Comparison of ENCODE assay signal across 31 mouse cellular contexts in genomic region chr15:62374641-62375040, GRCm38 (mm10).
"Had no signal": no experiment of that assay in that cellular context is flagged by ENCODE, and none has a peak within 500 bp of the region (broad histone marks: within the 10 kb centered on the region; RNA-seq: fewer than 3 reads in every experiment).

No protein-coding gene starts in this region.

- H3K4me1 ChIP-seq: limb, embryonic 10.5 days; limb, embryonic 12.5 days; limb, embryonic 13.5 days; limb, embryonic 15.5 days; liver, embryonic 12.5 days; liver, embryonic 13.5 days; liver, embryonic 15.5 days; lung, embryonic 15.5 days; megakaryocyte, embryonic 14.5 days; midbrain, embryonic 10.5 days; midbrain, embryonic 12.5 days; midbrain, embryonic 13.5 days; midbrain, embryonic 15.5 days; neural tube, embryonic 12.5 days had no signal

- H3K27ac ChIP-seq: limb, embryonic 10.5 days; limb, embryonic 12.5 days; limb, embryonic 13.5 days; limb, embryonic 15.5 days; liver, embryonic 12.5 days; liver, embryonic 13.5 days; liver, embryonic 14.5 days; liver, embryonic 15.5 days; lung, embryonic 15.5 days; macrophage; midbrain, embryonic 10.5 days; midbrain, embryonic 12.5 days; midbrain, embryonic 13.5 days; midbrain, embryonic 15.5 days; neural tube, embryonic 12.5 days had no signal

- H3K9me3 ChIP-seq: limb, embryonic 10.5 days; limb, embryonic 12.5 days; limb, embryonic 13.5 days; limb, embryonic 15.5 days; liver, embryonic 12.5 days; liver, embryonic 13.5 days; liver, embryonic 15.5 days; lung, embryonic 15.5 days; megakaryocyte, embryonic 14.5 days; midbrain, embryonic 10.5 days; midbrain, embryonic 12.5 days; midbrain, embryonic 13.5 days; midbrain, embryonic 15.5 days; neural tube, embryonic 12.5 days had no signal

- H3K4me2 ChIP-seq: limb, embryonic 12.5 days; limb, embryonic 13.5 days; limb, embryonic 15.5 days; liver, embryonic 11.5 days; liver, embryonic 12.5 days; liver, embryonic 13.5 days; liver, embryonic 15.5 days; lung, embryonic 14.5 days; lung, embryonic 15.5 days; midbrain, embryonic 11.5 days; midbrain, embryonic 12.5 days; midbrain, embryonic 13.5 days; midbrain, embryonic 15.5 days; neural tube, embryonic 12.5 days had no signal

- H3K27me3 ChIP-seq: limb, embryonic 12.5 days; limb, embryonic 13.5 days; limb, embryonic 15.5 days; liver, embryonic 12.5 days; liver, embryonic 13.5 days; liver, embryonic 15.5 days; lung, embryonic 15.5 days; megakaryocyte, embryonic 14.5 days; midbrain, embryonic 12.5 days; midbrain, embryonic 13.5 days; midbrain, embryonic 15.5 days; neural tube, embryonic 12.5 days had no signal

- H3K9ac ChIP-seq: limb, embryonic 12.5 days; limb, embryonic 13.5 days; limb, embryonic 15.5 days; liver, embryonic 12.5 days; liver, embryonic 13.5 days; liver, embryonic 14.5 days; liver, embryonic 15.5 days; liver, postnatal 0 days; lung, embryonic 14.5 days; lung, embryonic 15.5 days; midbrain, embryonic 12.5 days; midbrain, embryonic 13.5 days; midbrain, embryonic 15.5 days; neural tube, embryonic 12.5 days had no signal

- H3K4me3 ChIP-seq: limb, embryonic 10.5 days; limb, embryonic 12.5 days; limb, embryonic 13.5 days; limb, embryonic 15.5 days; liver, embryonic 12.5 days; liver, embryonic 13.5 days; liver, embryonic 15.5 days; lung, embryonic 15.5 days; megakaryocyte, embryonic 14.5 days; midbrain, embryonic 10.5 days; midbrain, embryonic 12.5 days; midbrain, embryonic 13.5 days; midbrain, embryonic 15.5 days; neural tube, embryonic 12.5 days had no signal

- H3K36me3 ChIP-seq: limb, embryonic 10.5 days; limb, embryonic 12.5 days; limb, embryonic 13.5 days; limb, embryonic 15.5 days; liver, embryonic 12.5 days; liver, embryonic 13.5 days; liver, embryonic 15.5 days; lung, embryonic 15.5 days; midbrain, embryonic 10.5 days; midbrain, embryonic 12.5 days; midbrain, embryonic 13.5 days; midbrain, embryonic 15.5 days; neural tube, embryonic 12.5 days had no signal

- ATAC-seq: liver, embryonic 12.5 days; liver, postnatal 0 days; lung, postnatal 0 days; midbrain, embryonic 13.5 days; midbrain, embryonic 15.5 days; midbrain, embryonic 16.5 days had no signal

- DNase-seq: left cerebral cortex, postnatal 4 days; liver; liver, embryonic 13.5 days; liver, postnatal 0 days; lung, adult 18-20 months; lung, adult 2 months; lung, embryonic 14.5 days; lung, postnatal 10 days; lung, postnatal 14 days; lung, postnatal 36 days; lung, postnatal 4 days; midbrain, embryonic 14.5 days had no signal
